Mouse (Mus musculus) embryo, embryonic 9.5 days (tissue): ENCODE measurements around the gene Col6a4.

Source experiments
- DNase-seq: peaks from one replicate; pipeline ENCODE4 v3.0.0-alpha.2; 2017; ENCODE audit errors: extremely low spot score

The Col6a4 gene

GRCm38 (mm10) chr9:105960533-105960932, 136.1 kb downstream of the Col6a4 start, which contains the start of gene Col6a5:
Col6a5 (minus strand) TSS chr9:105960643.
- no peak for DNase-seq

GRCm38 (mm10) chr9:105959116-105959515, 137.5 kb downstream of the Col6a4 start:
- no peak for DNase-seq

- no peak for DNase-seq
Measured at GRCm38 (mm10) chr9:105949755-105950154, 146.8 kb downstream of the Col6a4 start.

GRCm38 (mm10) chr9:105947577-105947976, 149.0 kb downstream of the Col6a4 start:
- DNase-seq, result no peak
